Comparison of ENCODE assay signal across 15 mouse cellular contexts in genomic region chr2:163946221-163946620, GRCm38 (mm10). TPM values are rescaled to one million over a fixed set of nuclear protein-coding genes. Genes with fewer than 3 reads are reported as not detected.
DNase-seq lines count a peak whose midpoint lies in the region; ATAC-seq and TF ChIP-seq lines count a peak whose summit lies in the region.
"Had no signal": no experiment of that assay in that cellular context is flagged by ENCODE, and none has a peak within 500 bp of the region (broad histone marks: within the 10 kb centered on the region; RNA-seq: fewer than 3 reads in every experiment).

No protein-coding gene starts in this region.

- no peaks in the 10 kb centered on the region for H3K9me3 ChIP-seq in heart, postnatal 0 days (replicated peaks; ENCODE audit: control insufficient read depth, low read length)
- H3K9me3 ChIP-seq: embryonic facial prominence, embryonic 10.5 days; limb, embryonic 15.5 days; lung, embryonic 15.5 days had no signal

- peak; percentile 64 for ATAC-seq in heart, postnatal 0 days (ENCODE audit: insufficient read depth, low read depth)
- ATAC-seq: inflammation-experienced regulatory T-cells, adult 6 months had no signal

- WGBS in heart, postnatal 0 days: 61% methylated on average over 15 of the region's 15 CpGs

- H3K9ac ChIP-seq in heart, postnatal 0 days (replicated peaks; ENCODE audit: low read depth, low read length): no peak overlapping the region
- H3K9ac ChIP-seq: limb, embryonic 15.5 days; lung, embryonic 15.5 days had no signal

- no peak for TF ChIP-seq EP300 in heart, postnatal 0 days (IDR thresholded peaks at IDR 0.05; ENCODE audit: low read depth)

- H3K4me2 ChIP-seq in heart, postnatal 0 days (ENCODE audit: low read depth, low read length): no peak overlapping the region
- H3K4me2 ChIP-seq: limb, embryonic 15.5 days; lung, embryonic 15.5 days had no signal

- no peak for TF ChIP-seq CTCF in heart, postnatal 0 days (IDR thresholded peaks at IDR 0.05; ENCODE audit: low read depth)

- peak; percentile 13 for DNase-seq in heart, postnatal 0 days (ENCODE audit: low spot score)
- DNase-seq in heart, adult 9 months (ENCODE audit: low spot score in 2 of 2): no peak
- DNase-seq in ovary, postnatal 36 days (ENCODE audit: low spot score): peak; percentile 50
- DNase-seq in ovary, postnatal 14 days (ENCODE audit: low spot score): no peak
- peak; percentile 94 for DNase-seq in adrenal gland, adult 8-10 months
- peak; percentile 13 for DNase-seq in testis, postnatal 14 days (ENCODE audit: low spot score)
- no peak for DNase-seq in layer of hippocampus, adult 8-10 months (ENCODE audit: low spot score in 2 of 2)
- DNase-seq: cerebellum, adult 9-11 months; midbrain, embryonic 14.5 days; thymus, postnatal 14 days had no signal

- H3K27ac ChIP-seq in heart, postnatal 0 days (ENCODE audit: low read depth): no peak overlapping the region
- H3K27ac ChIP-seq: embryonic facial prominence, embryonic 10.5 days; kidney, postnatal 0 days; limb, embryonic 15.5 days; lung, embryonic 15.5 days had no signal

- H3K4me3 ChIP-seq in heart, postnatal 0 days (ENCODE audit: low read depth, low read length): no peak overlapping the region
- H3K4me3 ChIP-seq: embryonic facial prominence, embryonic 10.5 days; limb, embryonic 15.5 days; lung, embryonic 15.5 days had no signal

- no peaks in the 10 kb centered on the region for H3K36me3 ChIP-seq in heart, postnatal 0 days (replicated peaks; ENCODE audit: control insufficient read depth, insufficient read depth, low read length)
- H3K36me3 ChIP-seq: embryonic facial prominence, embryonic 10.5 days; limb, embryonic 15.5 days; lung, embryonic 15.5 days had no signal

- H3K27me3 ChIP-seq in heart, postnatal 0 days (ENCODE audit: control insufficient read depth, insufficient read depth, low read length): 0 out of 2 replicates have a peak, but pooled peaks cover 7% of the 10 kb centered on the region
- H3K27me3 ChIP-seq: lung, embryonic 15.5 days had no signal

- H3K4me1 ChIP-seq in heart, postnatal 0 days (ENCODE audit: control insufficient read depth, insufficient read depth): peaks cover 4% of the 10 kb centered on the region; the same call in 1 of the 2 replicates
- H3K4me1 ChIP-seq: limb, embryonic 15.5 days; lung, embryonic 15.5 days had no signal

RNA-seq across cellular contexts. Expression of gene Rims4, which starts 27.7 kb away (rescaled TPM):
- 0.08 and 2.0 TPM in 2 replicates for total RNA-seq in heart, postnatal 0 days (2014; rRNA removed; ENCODE audit: low replicate concordance)
- polyA plus RNA-seq in heart, postnatal 0 days (2015; fragmentation: Nextera tagmentation; extraction: Ambion mirVana): 0.07 and 0.08 TPM in 2 replicates
- 100 to 1,000 TPM in 2 of 4 experiments, 10 to 100 TPM in 2; 85.0 to 169 (median 121) TPM for total RNA-seq in adrenal gland, adult 8-10 months (2022)
- total RNA-seq in layer of hippocampus, adult 8-10 months (2022): 10 to 100 TPM; 34.0 to 50.8 (median 41.7) TPM
- polyA plus RNA-seq: inflammation-experienced regulatory T-cells, adult 6 months had no signal

RNA-seq across cellular contexts. Expression of gene Ywhab, which starts 48.5 kb away (rescaled TPM):
- 31.8 and 35.0 TPM in 2 replicates for total RNA-seq in heart, postnatal 0 days (2014; rRNA removed; ENCODE audit: low replicate concordance)
- polyA plus RNA-seq in heart, postnatal 0 days (2015; fragmentation: Nextera tagmentation; extraction: Ambion mirVana): 157 and 158 TPM in 2 replicates
- total RNA-seq in adrenal gland, adult 8-10 months (2022): 100 to 1,000 TPM; 219 to 306 (median 257) TPM
- total RNA-seq in layer of hippocampus, adult 8-10 months (2022): 100 to 1,000 TPM; 458 to 531 (median 484) TPM

Comparison
In these comparisons a context has a peak if more than half of its experiments do, and no peak if none do; other contexts are left out.
1. DNase-seq: peak in heart, postnatal 0 days (single experiment), ovary, postnatal 36 days (single experiment), adrenal gland, adult 8-10 months (single experiment) and testis, postnatal 14 days (single experiment); none in heart, adult 9 months (0 of 2), ovary, postnatal 14 days (single experiment) and layer of hippocampus, adult 8-10 months (0 of 2).
2. RNA of gene Rims4, which starts 27.7 kb away (total RNA-seq): 85.0 to 169 TPM in adrenal gland, adult 8-10 months and 34.0 to 50.8 TPM in layer of hippocampus, adult 8-10 months; 0.08 to 2.0 TPM in heart, postnatal 0 days; every median in the first group is over 10 times any median in the second.